9 mouse cellular contexts compared by ENCODE assay signal in genomic region chr7:63940321-63940720, GRCm38 (mm10). TPM values are rescaled to one million over a fixed set of nuclear protein-coding genes. Genes with fewer than 3 reads are reported as not detected.
DNase-seq lines count a peak whose midpoint lies in the region; ATAC-seq and TF ChIP-seq lines count a peak whose summit lies in the region.
"Had no signal": no experiment of that assay in that cellular context is flagged by ENCODE, and none has a peak within 500 bp of the region (broad histone marks: within the 10 kb centered on the region; RNA-seq: fewer than 3 reads in every experiment).

No protein-coding gene starts in this region.

- no peak for TF ChIP-seq EP300 in liver, embryonic 14.5 days (IDR thresholded peaks at IDR 0.05; ENCODE audit: low read depth)

- no peak for TF ChIP-seq CTCF in left cerebral cortex, adult 2 months (IDR thresholded peaks at IDR 0.05)
- 0 out of 2 replicates have a peak, but pooled peaks have one; percentile 13 for TF ChIP-seq CTCF in liver, embryonic 14.5 days (IDR thresholded peaks at IDR 0.05; ENCODE audit: low read depth)

- no peak overlapping the region for H3K4me2 ChIP-seq in forebrain, embryonic 15.5 days (replicated peaks)
- no peak overlapping the region for H3K4me2 ChIP-seq in forebrain, embryonic 11.5 days (ENCODE audit: low read depth, low read length, severe bottlenecking)
- H3K4me2 ChIP-seq in liver, embryonic 14.5 days (ENCODE audit: low read depth) = peak overlapping the region; percentile 97

- in situ Hi-C loops in ES-E14 (cut with MboI; ENCODE audit: low sequenced_read_pairs in 2 of 2, unreplicated experiment in 2 of 2) = no loop called here

- intact Hi-C loops in left cerebral cortex, adult 2 months (cut with DNase I) = no loop called here
- intact Hi-C loops in gastrocnemius, postnatal 36 days (cut with DNase I) = loop anchor here (5.0 kb wide), 1 partner anchor 87 kb away; no protein-coding TSS in a partner anchor

- no peak overlapping the region for H3K4me3 ChIP-seq in forebrain, embryonic 15.5 days
- no peak overlapping the region for H3K4me3 ChIP-seq in forebrain, embryonic 11.5 days (ENCODE audit: low read depth, low read length)
- no peak overlapping the region for H3K4me3 ChIP-seq in left cerebral cortex, adult 2 months
- H3K4me3 ChIP-seq in ES-E14 (ENCODE audit: insufficient read depth in 1 of 2, low read depth in 1 of 2, low read length in 2 of 2, poor library complexity in 1 of 2, severe bottlenecking in 1 of 2) = peak overlapping the region in 1 of 2 experiments; percentile 83; a peak in 2 of 4 replicates
- H3K4me3 ChIP-seq in liver, embryonic 14.5 days (ENCODE audit: insufficient read depth in 1 of 2, low read depth in 2 of 2, low read length in 2 of 2) = no peak overlapping the region

- H3K27ac ChIP-seq in forebrain, embryonic 15.5 days (replicated peaks) = peak overlapping the region; percentile 95; the same call in 1 of the 2 replicates
- H3K27ac ChIP-seq in forebrain, embryonic 11.5 days (ENCODE audit: low read depth, low read length) = no peak overlapping the region
- H3K27ac ChIP-seq in left cerebral cortex, adult 2 months = peak overlapping the region; percentile 100; the same call in 1 of the 2 replicates
- peak overlapping the region; percentile 95; the same call in 1 of the 2 replicates for H3K27ac ChIP-seq in ES-E14 (ENCODE audit: insufficient read depth, low read depth, low read length, poor library complexity, severe bottlenecking)
- peak overlapping the region; percentile 81; the same call in 1 of the 2 replicates for H3K27ac ChIP-seq in liver, embryonic 14.5 days

- no peak overlapping the region for H3K9ac ChIP-seq in forebrain, embryonic 15.5 days (replicated peaks)
- no peak overlapping the region for H3K9ac ChIP-seq in forebrain, embryonic 11.5 days (ENCODE audit: low read length)
- H3K9ac ChIP-seq in ES-E14 (ENCODE audit: insufficient read depth, low read depth, low read length, poor library complexity, severe bottlenecking) = no peak overlapping the region
- H3K9ac ChIP-seq in liver, embryonic 14.5 days (replicated peaks) = no peak overlapping the region

- H3K4me1 ChIP-seq in forebrain, embryonic 15.5 days = peaks cover 17% of the 10 kb centered on the region
- peaks cover 11% of the 10 kb centered on the region for H3K4me1 ChIP-seq in forebrain, embryonic 11.5 days (replicated peaks; ENCODE audit: control insufficient read depth, insufficient read depth, low read length)
- peaks cover 0 to 7% of the 10 kb centered on the region in 2 experiments; a peak in 1 of 4 replicates for H3K4me1 ChIP-seq in ES-E14 (ENCODE audit: control insufficient read depth in 2 of 2, insufficient read depth in 2 of 2, low read length in 2 of 2, poor library complexity in 1 of 2)
- peaks cover 24 to 30% of the 10 kb centered on the region in 2 experiments for H3K4me1 ChIP-seq in liver, embryonic 14.5 days (replicated peaks; ENCODE audit: control insufficient read depth in 2 of 2, insufficient read depth in 2 of 2, low read length in 1 of 2)

- no peak for ATAC-seq in forebrain, embryonic 15.5 days (replicated peaks)
- ATAC-seq in forebrain, embryonic 11.5 days (replicated peaks; ENCODE audit: low FRiP score) = no peak
- no peak for ATAC-seq in liver, embryonic 14.5 days (ENCODE audit: insufficient read depth)

- no peaks in the 10 kb centered on the region for H3K9me3 ChIP-seq in forebrain, embryonic 15.5 days
- H3K9me3 ChIP-seq in forebrain, embryonic 11.5 days (ENCODE audit: control insufficient read depth, low read length) = no peaks in the 10 kb centered on the region
- H3K9me3 ChIP-seq in ES-E14 (ENCODE audit: control insufficient read depth, insufficient read depth, low read depth, low read length) = no peaks in the 10 kb centered on the region
- H3K9me3 ChIP-seq in liver, embryonic 14.5 days (ENCODE audit: control insufficient read depth, low read length) = no peaks in the 10 kb centered on the region

- no peaks in the 10 kb centered on the region for H3K36me3 ChIP-seq in forebrain, embryonic 15.5 days
- H3K36me3 ChIP-seq in forebrain, embryonic 11.5 days (ENCODE audit: control insufficient read depth, insufficient read depth, low read length) = no peaks in the 10 kb centered on the region
- H3K36me3 ChIP-seq in ES-E14 (ENCODE audit: control insufficient read depth, insufficient read depth, low read length, poor library complexity, severe bottlenecking) = no peaks in the 10 kb centered on the region
- no peaks in the 10 kb centered on the region for H3K36me3 ChIP-seq in liver, embryonic 14.5 days (replicated peaks; ENCODE audit: control insufficient read depth, insufficient read depth, low read depth)

- WGBS in forebrain, embryonic 15.5 days = 92% methylated on average over 5 of the region's 5 CpGs
- 87% methylated on average over 5 of the region's 5 CpGs for WGBS in forebrain, embryonic 11.5 days
- 69% methylated on average over 5 of the region's 5 CpGs for WGBS in liver, embryonic 14.5 days (ENCODE audit: insufficient replicate concordance)

- DNase-seq in forebrain, embryonic 11.5 days (ENCODE audit: low spot score) = no peak
- no peak for DNase-seq in left cerebral cortex, adult 2 months (ENCODE audit: extremely low spot score in 1 of 2, low spot score in 2 of 2)
- no peak for DNase-seq in left cerebral cortex, adult 9 months (ENCODE audit: low spot score in 2 of 2)
- DNase-seq in ES-E14 (ENCODE audit: low read depth, low spot score) = no peak
- DNase-seq in liver, embryonic 14.5 days (ENCODE audit: low read depth in 3 of 3, low spot score in 3 of 3) = no peak
- DNase-seq in testis, postnatal 14 days (ENCODE audit: low spot score) = no peak
- DNase-seq in gastrocnemius, postnatal 36 days = no peak

- H3K27me3 ChIP-seq in forebrain, embryonic 15.5 days = no peaks in the 10 kb centered on the region
- H3K27me3 ChIP-seq in forebrain, embryonic 11.5 days (ENCODE audit: control insufficient read depth, insufficient read depth, low read length) = 0 out of 2 replicates have a peak, but pooled peaks cover 2% of the 10 kb centered on the region
- no peaks in the 10 kb centered on the region for H3K27me3 ChIP-seq in liver, embryonic 14.5 days (ENCODE audit: control insufficient read depth, insufficient read depth, low read length)

TF ChIP-seq in ES-E14, 5 proteins besides CTCF, POLR2A, EP300 and RAD21:
- TF ChIP-seq CHD2 (IDR thresholded peaks at IDR 0.05; ENCODE audit: low read depth, low read length) = no peak
- TF ChIP-seq ZC3H11A (IDR thresholded peaks at IDR 0.05; ENCODE audit: borderline replicate concordance, low read depth, low read length) = no peak
- no peak for TF ChIP-seq MAFK (IDR thresholded peaks at IDR 0.05; ENCODE audit: insufficient read depth, low read depth, low read length)
- no peak for TF ChIP-seq ZNF384 (IDR thresholded peaks at IDR 0.05; ENCODE audit: low read depth, low read length)
- TF ChIP-seq HCFC1 (IDR thresholded peaks at IDR 0.05; ENCODE audit: borderline replicate concordance, insufficient read depth, low read length) = no peak

RNA-seq across cellular contexts. Expression of gene Klf13, which starts 1.6 kb away (rescaled TPM):
- 34.7 and 34.8 TPM in 2 replicates for polyA plus RNA-seq in forebrain, embryonic 15.5 days (2015; fragmentation: Nextera tagmentation; extraction: Ambion mirVana)
- polyA plus RNA-seq in forebrain, embryonic 11.5 days (2014; fragmentation: Nextera tagmentation; extraction: Ambion mirVana) = 26.6 and 28.1 TPM in 2 replicates
- total RNA-seq in left cerebral cortex, adult 2 months (2021) = 100 to 1,000 TPM; 179 to 199 TPM
- total RNA-seq in ES-E14 (2012; rRNA removed) = 25.8 and 29.4 TPM in 2 replicates
- polyA plus RNA-seq in liver, embryonic 14.5 days (2012; rRNA removed) = 3.2 and 3.4 TPM in 2 replicates
- polyA plus RNA-seq in liver, embryonic 14.5 days (2014; fragmentation: Nextera tagmentation; extraction: Ambion mirVana) = 12.8 and 15.8 TPM in 2 replicates
- 10 to 100 TPM; 42.3 to 47.7 TPM for total RNA-seq in gastrocnemius, postnatal 36 days (2021)

RNA-seq across cellular contexts. Expression of gene E030018B13Rik, which starts 23.7 kb away (rescaled TPM):
- 0.31 and 0.39 TPM in 2 replicates for polyA plus RNA-seq in forebrain, embryonic 15.5 days (2015; fragmentation: Nextera tagmentation; extraction: Ambion mirVana)
- polyA plus RNA-seq in forebrain, embryonic 11.5 days (2014; fragmentation: Nextera tagmentation; extraction: Ambion mirVana) = not detected in 2 replicates
- total RNA-seq in left cerebral cortex, adult 2 months (2021) = not detected
- total RNA-seq in ES-E14 (2012; rRNA removed) = 0.21 TPM in 1 of 2 replicates, not detected in the other
- polyA plus RNA-seq in liver, embryonic 14.5 days (2012; rRNA removed) = not detected in 2 replicates
- polyA plus RNA-seq in liver, embryonic 14.5 days (2014; fragmentation: Nextera tagmentation; extraction: Ambion mirVana) = not detected in 2 replicates
- not detected for total RNA-seq in gastrocnemius, postnatal 36 days (2021)
- total RNA-seq: megakaryocyte progenitor cell, adult 5-6 weeks had no signal
